Mouse (Mus musculus) urinary bladder, postnatal 4 days (tissue): ENCODE data around the gene Csf2rb.
A peak's percentile ranks its signal among the peaks of the same experiment; 100 is the strongest.

Experiments
- DNase-seq, 2 experiments: peaks; one replicate each; pipeline ENCODE4 v3.0.0; 2021 to 2022; ENCODE audit warnings: low spot score in 2 of 2

Gene Csf2rb

DNA sequence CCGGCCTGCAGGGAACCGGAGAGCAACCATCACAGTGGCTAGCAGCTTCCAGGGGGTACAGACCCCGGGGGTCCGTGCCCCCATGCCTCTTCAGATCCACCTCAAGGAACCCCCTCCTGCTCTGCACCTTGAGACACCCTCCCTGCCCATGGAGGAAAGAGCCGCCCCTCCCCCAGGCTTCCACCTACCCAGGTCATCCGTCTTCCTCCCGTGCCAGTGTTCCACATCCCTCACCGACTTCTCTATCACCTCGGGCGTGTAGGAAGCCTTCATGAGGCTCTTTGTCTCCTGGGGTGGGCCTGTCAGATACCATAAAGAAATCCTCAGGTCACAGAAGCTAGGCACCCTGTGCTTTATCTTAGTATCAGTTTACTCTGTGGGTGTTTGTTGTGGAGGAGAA lies 53.0 kb downstream of the Csf2rb start:
- no peak for DNase-seq

DNA sequence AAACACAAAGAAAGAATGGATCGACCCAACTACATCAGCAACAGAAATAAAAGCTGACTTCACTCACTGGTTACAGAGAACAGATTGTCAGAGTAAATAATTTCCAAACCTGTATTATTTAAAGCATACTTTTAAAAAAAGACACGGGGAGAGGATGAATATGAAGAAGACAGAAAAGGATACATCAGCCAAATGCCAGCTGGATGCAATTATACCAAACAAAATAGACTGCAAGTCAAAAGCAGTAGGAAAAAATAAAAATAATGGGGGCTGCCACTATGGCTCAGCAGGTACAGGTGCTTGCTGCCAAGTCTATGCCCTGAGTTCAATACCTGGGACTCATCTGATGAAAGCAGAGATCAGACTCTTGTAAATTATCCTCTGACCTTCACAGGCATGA lies 54.7 kb downstream of the Csf2rb start:
- no peak for DNase-seq

DNA sequence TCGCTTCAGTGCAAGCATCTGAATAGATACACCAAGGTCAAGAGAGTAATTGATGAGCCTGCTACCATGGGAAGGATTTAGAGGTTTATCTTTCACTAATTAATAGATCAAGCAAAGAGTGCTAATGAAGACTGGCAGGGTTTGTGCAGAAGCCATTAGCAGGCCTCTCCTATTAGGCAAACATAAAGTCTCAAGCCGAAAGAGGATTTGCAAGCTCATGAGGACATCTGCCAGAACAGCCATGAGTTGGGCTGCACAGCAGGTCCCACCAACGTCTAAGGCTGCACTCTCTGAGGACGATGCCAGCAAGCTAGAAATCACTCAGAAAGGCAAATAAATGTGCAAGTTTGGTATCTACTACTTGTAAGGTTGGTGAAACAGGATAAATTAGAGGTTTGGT lies 55.2 kb downstream of the Csf2rb start:
- DNase-seq, result no peak

DNA sequence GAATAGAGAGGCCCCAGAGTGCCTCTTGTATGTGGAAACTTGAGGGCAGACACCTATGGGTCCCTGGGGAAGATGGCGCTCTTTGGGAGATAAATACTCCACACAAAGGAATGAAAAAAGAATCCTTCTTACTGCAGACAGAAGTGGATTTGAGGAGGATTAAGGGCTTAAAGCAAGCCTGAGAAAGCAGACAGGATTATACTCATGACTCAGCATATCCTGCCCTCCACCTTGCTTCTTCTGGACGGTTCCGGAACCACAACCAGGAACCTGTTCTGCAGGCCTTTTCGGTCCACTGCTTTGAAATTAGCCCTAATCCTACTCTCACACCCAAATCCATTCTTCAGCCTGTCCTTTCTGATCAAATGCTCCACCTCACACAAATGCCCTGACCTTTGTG lies 56.6 kb downstream of the Csf2rb start:
- no peak for DNase-seq

DNA sequence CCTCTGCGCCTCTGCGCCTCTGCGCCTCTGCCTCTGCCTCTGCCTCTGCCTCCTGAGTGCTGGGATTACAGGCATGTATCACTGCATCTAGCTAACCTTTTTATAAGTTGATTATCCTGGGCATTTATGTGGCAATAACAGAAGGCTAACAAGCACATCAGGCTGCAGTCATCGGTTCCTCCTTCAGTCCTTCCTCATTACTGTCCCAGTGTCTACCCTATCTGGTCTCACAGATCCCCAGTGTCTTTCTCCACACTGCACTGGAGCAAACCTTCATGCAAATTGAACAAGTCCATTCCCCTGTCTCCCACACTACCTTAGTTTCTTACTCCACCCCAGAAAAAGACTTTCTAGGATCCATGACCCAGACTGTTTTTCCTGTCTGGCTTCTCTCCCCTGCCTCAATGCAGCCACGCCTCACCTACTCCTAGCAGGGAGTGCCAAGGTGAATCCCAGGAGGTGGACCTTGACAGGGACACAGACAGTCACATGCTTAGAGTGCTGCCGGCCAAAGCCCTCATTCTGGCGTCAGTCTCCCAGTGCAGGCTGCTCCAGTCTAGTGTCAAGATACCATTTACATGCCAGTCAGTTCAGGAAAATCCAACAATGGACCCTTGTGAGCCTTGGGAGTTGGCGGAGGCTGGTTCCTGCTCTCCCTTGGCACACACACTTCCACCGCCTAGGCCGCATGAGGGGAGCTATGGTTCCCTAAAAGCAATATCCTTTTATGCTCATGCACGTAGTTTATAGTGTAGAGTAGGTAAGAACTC lies 58.1 kb downstream of the Csf2rb start:
- no peak for DNase-seq

DNA sequence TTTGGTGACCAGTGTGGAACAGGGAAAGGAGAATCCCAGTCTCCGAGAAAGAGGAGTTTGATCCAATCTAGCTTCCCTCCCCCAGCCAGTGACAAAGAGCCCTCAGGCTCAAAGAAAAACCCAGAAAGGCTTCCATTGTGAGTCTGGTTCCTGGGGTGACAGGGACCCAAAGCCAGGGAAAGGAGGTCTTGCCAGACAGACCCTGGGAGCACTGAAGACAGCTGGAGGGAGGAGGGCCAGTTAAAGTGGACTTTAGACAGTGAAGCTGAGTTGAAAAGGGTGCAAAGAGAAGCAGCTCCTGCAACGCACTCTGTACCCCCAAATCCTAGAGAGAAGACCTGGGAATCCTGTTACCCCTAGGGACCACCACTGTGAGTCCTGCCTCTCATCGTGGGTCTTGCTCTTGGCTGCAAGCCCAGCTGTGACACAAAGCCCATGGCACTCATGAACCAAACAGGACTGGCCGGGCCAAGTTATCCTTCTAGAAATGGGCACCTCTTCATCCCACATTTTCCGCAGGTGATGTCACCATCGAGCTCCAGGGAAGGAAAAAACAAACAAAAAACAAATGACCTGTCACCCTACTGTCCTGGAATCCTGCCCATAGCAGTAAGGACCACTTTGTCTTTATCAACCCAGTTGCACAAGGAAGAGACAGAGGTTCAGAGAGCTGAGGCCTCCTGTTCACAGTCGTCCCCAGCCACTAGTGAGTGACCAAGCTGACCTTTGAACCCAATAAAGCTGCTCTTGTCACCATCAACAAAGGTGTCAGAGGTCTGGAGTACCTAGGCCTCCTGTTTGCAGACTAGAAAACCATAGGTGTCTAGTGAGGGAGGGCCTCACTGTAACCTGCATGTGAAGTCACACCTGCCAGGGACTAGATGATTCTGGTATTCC lies 58.9 kb downstream of the Csf2rb start:
- DNase-seq, result no peak

DNA sequence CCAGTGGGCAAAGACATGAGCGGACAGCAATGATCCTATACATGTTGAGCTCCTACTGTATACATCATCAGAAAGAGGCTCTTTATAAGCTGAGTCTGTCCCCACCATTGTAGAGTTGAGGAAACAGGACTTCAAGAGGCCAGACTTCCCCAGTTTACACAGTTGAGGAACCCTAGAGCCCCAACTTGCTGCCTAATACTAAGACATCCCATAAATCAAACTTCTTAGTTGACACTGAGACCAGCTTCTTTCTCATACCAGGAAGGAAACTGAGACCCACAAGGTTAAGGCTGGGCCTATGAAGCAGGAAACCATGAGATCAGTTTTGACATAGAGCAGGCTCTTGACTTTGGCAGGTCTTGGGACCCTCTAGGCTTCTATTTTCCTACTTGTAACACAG lies 60.0 kb downstream of the Csf2rb start:
- DNase-seq, result no peak

DNA sequence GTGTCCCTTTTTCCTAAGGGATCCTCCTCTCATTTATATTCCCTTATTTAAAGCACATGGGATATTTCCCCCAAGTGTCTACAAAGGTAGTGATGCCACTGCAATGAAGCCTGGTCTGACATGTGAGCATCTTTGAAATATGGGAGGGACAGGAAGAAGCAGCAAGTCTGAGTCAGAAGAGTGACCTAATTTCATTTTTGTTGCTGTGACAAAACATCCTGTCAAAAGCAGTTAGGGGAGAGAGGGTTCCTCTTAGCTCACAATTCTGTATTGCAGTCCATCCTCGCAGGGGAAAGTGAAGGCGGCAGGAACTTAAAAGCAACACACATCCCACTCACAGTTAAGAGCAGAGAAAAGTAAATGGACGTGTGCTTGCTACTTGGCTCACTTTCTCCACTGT lies 65.3 kb downstream of the Csf2rb start:
- DNase-seq, result no peak

DNA sequence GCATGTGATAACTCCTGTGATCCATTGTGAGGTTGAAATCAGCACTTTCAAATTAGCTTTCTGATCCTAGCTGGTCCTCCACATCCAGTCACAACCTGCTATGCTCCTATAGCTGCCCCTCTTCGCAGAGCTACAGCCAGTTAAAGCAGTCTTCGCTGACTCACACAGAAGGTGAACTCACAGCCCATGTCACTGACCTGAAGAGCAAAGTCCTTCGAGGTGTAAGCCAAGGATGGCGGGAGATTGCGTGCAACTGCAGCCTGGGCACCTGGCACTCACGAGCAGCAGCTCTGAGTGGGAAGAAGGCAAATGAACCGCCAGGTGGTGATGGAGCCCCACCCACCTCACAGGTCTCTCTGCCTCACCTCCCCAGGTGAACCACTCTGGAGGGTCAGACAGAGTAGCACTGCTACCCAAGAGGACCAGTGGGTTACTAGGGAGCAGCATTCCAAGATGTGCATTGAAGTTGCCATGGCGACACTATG lies 70.0 kb downstream of the Csf2rb start, which contains the start of gene Tex33:
Gene Tex33, minus strand, starts transcription at position 435 of the 485 bp plus-strand sequence.
- DNase-seq, result no peak

DNA sequence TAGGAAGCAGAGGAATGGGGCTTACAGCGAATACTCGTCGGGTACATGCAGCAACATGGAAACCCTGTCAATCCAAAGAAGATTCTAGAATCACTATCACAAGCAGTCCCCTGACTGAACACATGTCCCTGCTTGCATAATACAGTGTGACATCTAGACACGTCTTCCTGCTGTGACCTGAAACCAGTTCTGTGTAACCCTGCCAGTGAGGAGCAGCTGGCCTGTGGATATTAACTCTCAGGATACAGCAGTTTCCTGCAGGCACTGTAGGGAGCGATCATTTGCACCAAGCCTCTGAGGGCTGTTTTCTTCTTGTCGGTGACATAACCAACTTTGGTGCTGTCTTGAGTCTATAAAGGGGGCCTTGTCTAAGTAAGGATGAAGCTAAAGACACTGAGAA lies 75.8 kb downstream of the Csf2rb start:
- no peak for DNase-seq

DNA sequence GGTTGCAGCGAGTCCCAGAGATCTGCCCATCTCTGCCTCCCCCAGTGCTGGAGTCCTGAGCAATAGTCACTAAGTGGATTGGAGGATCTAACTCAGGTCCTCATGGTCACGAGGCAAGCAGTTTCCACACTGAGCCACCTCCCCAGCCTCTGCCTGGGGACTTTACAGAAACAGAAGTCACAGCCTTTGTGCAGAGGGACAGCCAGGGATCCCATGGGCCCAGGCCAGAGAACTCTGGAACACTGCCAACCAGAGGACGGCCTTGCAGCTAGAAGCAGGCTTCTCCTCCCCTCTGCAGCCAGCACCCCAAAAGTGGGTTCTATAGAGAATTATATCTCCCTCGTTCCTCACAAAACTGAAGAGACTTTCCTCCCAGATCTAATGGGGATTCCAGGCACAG lies 76.4 kb downstream of the Csf2rb start:
- DNase-seq, result peak in 1 of 2 experiments; percentile 50

DNA sequence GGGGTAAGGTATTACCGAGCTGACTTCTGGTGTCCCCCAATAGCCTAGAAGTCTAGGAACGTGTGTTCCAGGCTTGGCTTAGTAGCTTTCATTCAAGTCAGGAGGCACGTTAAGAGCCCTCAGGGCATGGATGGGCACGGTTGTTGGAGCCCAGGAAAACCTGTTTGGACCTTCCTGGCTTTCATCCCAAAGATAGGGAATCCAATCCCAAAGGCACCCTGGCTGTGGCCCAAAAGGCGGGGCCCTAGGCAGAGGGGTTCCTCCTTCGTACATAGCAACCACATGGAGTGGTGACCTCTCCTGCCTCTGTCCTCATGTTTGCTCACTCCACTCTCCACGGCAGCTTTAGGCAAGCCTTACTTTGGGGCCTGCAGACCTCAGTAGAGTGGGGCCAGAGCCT lies 76.9 kb downstream of the Csf2rb start:
- peak in 1 of 2 experiments; percentile 37 for DNase-seq

DNA sequence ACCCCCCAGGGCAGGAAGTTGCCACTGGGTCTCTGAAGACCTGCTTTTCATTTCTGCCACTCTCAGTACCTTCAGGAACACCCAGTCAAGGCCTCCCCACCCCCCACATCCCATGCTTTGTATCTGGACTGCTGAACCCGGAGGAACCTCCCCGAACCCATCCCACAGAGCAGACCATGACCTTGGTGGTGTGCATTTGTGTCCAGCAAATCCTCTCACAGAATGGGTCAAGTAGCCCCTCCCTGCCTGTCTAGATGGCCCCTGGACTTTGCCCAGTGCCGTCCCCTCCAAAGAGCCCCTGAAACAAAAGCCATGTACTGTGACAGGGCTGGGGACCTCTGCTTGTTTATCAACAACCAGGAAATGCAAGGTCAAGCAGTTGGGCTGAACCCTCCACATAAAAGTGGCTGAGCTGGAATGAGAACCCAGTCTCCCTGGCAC lies 77.8 kb downstream of the Csf2rb start:
- peak in 1 of 2 experiments; percentile 54 for DNase-seq
